Mouse (Mus musculus) lung, postnatal 0 days (tissue): ENCODE measurements at regions not wholly inside any gene's neighbourhood (a gene's known extent, or its start where the extent isn't known, plus 50 kb on each side); places are given as distances from the start of the nearest gene placed in this dataset.

Experiments
- ATAC-seq: fragments of 200-750 bp; cut with Nextera tagmentation; 2 replicates; pipeline ENCODE4 v1.8.0; 2017; ENCODE audit warnings: moderate library complexity
- DNase-seq: peaks from one replicate; pipeline ENCODE4 v3.0.0-alpha.2; 2016; ENCODE audit warnings: low spot score
- H3K27ac ChIP-seq: fragments of 300-500 bp; sonication (generic); 2 replicates; pipeline ENCODE4 v1.5.1; 2014; ENCODE audit warnings: antibody characterized with exemption, mild to moderate bottlenecking, low read length, mixed read lengths
- H3K27me3 ChIP-seq: fragments of 300-500 bp; sonication (generic); replicated peaks from 2 replicates; pipeline ENCODE4 v1.6.1; 2014; ENCODE audit warnings: low read length, mixed read lengths; ENCODE audit not compliant: insufficient read depth
- H3K36me3 ChIP-seq: fragments of 300-500 bp; sonication (generic); 2 replicates; pipeline ENCODE4 v1.6.1; 2014; ENCODE audit warnings: low read length, mixed read lengths; ENCODE audit not compliant: insufficient read depth
- H3K4me1 ChIP-seq: fragments of 300-500 bp; sonication (generic); 2 replicates; pipeline ENCODE4 v1.6.1; 2014; ENCODE audit warnings: antibody characterized with exemption, low read depth, low read length, mixed read lengths; ENCODE audit not compliant: insufficient read depth
- H3K4me2 ChIP-seq: fragments of 300-500 bp; sonication (generic); replicated peaks from 2 replicates; pipeline ENCODE4 v1.6.1; 2014; ENCODE audit warnings: low read depth, mild to moderate bottlenecking, low read length, moderate library complexity, mixed read lengths
- H3K4me3 ChIP-seq: fragments of 300-500 bp; sonication (generic); 2 replicates; pipeline ENCODE4 v1.5.1; 2014; ENCODE audit warnings: low read depth, low read length
- H3K9ac ChIP-seq: fragments of 300-500 bp; sonication (generic); replicated peaks from 2 replicates; pipeline ENCODE4 v1.6.1; 2014; ENCODE audit warnings: low read depth, mild to moderate bottlenecking
- H3K9me3 ChIP-seq: fragments of 300-500 bp; sonication (generic); 2 replicates; pipeline ENCODE4 v1.6.1; 2016; ENCODE audit warnings: low read length, mixed read lengths
- CTCF ChIP-seq: IDR thresholded peaks from 2 replicates; pipeline ENCODE4 v1.5.1; 2016; ENCODE audit warnings: antibody characterized with exemption, mild to moderate bottlenecking
- EP300 ChIP-seq: IDR thresholded peaks from 2 replicates; pipeline ENCODE4 v1.6.1; 2016; ENCODE audit warnings: antibody characterized with exemption, mild to moderate bottlenecking, control low read depth
- WGBS: fragments of 180-500 bp; shearing (Covaris S2); extraction: QIAGEN DNeasy Blood & Tissue Kit; methylation state at CpG from one replicate; pipeline ENCODE4 v1.1.7; 2014; 5-methylcytosine and 5-hydroxymethylcytosine counted together

- no peak for ATAC-seq
Observed at GRCm38 (mm10) chr1:166773114-166773513, 91.5 kb upstream of the Fmo9 start.

GRCm38 (mm10) chr1:166782106-166782505 lies 100.5 kb upstream of the Fmo9 start:
- peak; percentile 19 for DNase-seq

More at GRCm38 (mm10) chr1:166773114-166773513, 91.5 kb upstream of the Fmo9 start:
- H3K4me1 ChIP-seq, result no peaks in the 10 kb centered on the region
- no peaks in the 10 kb centered on the region for H3K9me3 ChIP-seq
- no peaks in the 10 kb centered on the region for H3K36me3 ChIP-seq
- DNase-seq, result no peak
- H3K27ac ChIP-seq, result no peak overlapping the region
- 75% methylated on average over 1 of the region's 1 CpGs for WGBS
- no peak overlapping the region for H3K9ac ChIP-seq
- H3K4me3 ChIP-seq, result no peak overlapping the region
- no peak for TF ChIP-seq CTCF
- TF ChIP-seq EP300, result no peak
- H3K4me2 ChIP-seq, result no peak overlapping the region
- H3K27me3 ChIP-seq, result no peaks in the 10 kb centered on the region

GRCm38 (mm10) chr1:166787945-166788344 lies 106.3 kb upstream of the Fmo9 start:
- Histone ChIP-seq H3K27me3 (no peaks in the 10 kb centered on the region), H3K4me3 (no peak overlapping the region), H3K4me1 (no peaks in the 10 kb centered on the region), H3K4me2 (no peak overlapping the region), H3K27ac (no peak overlapping the region), H3K9ac (no peak overlapping the region), H3K9me3 (no peaks in the 10 kb centered on the region), H3K36me3 (no peaks in the 10 kb centered on the region)
- TF ChIP-seq EP300 (no peak), CTCF (no peak)
- no peak for DNase-seq
- no peak for ATAC-seq
- WGBS, result 44% methylated on average over 1 of the region's 1 CpGs

More at GRCm38 (mm10) chr1:166782106-166782505, 100.5 kb upstream of the Fmo9 start:
- TF ChIP-seq CTCF, result peak; percentile 63
- no peak for TF ChIP-seq EP300
- WGBS, result 24% methylated on average over 1 of the region's 1 CpGs
- ATAC-seq, result no peak
- no peak overlapping the region for H3K9ac ChIP-seq
- no peaks in the 10 kb centered on the region for H3K27me3 ChIP-seq
- H3K36me3 ChIP-seq, result no peaks in the 10 kb centered on the region
- no peak overlapping the region for H3K27ac ChIP-seq
- H3K9me3 ChIP-seq, result no peaks in the 10 kb centered on the region
- H3K4me2 ChIP-seq, result no peak overlapping the region
- no peak overlapping the region for H3K4me3 ChIP-seq
- no peaks in the 10 kb centered on the region for H3K4me1 ChIP-seq

- TF ChIP-seq EP300, result no peak
- no peak for TF ChIP-seq CTCF
- H3K27me3 ChIP-seq, result no peaks in the 10 kb centered on the region
- H3K4me1 ChIP-seq, result no peaks in the 10 kb centered on the region
- H3K9me3 ChIP-seq, result no peaks in the 10 kb centered on the region
- 66% methylated on average over 1 of the region's 1 CpGs for WGBS
- H3K9ac ChIP-seq, result no peak overlapping the region
- no peak overlapping the region for H3K4me2 ChIP-seq
- H3K4me3 ChIP-seq, result no peak overlapping the region
- H3K27ac ChIP-seq, result no peak overlapping the region
- no peaks in the 10 kb centered on the region for H3K36me3 ChIP-seq
- ATAC-seq (no peak), DNase-seq (no peak)
Observed at GRCm38 (mm10) chr1:166788824-166789399, 107.3 kb upstream of the Fmo9 start.

- no peaks in the 10 kb centered on the region for H3K4me1 ChIP-seq
- H3K27ac ChIP-seq, result no peak overlapping the region
- H3K27me3 ChIP-seq, result no peaks in the 10 kb centered on the region
- DNase-seq (no peak), ATAC-seq (no peak)
- H3K9ac ChIP-seq, result no peak overlapping the region
- TF ChIP-seq EP300 (no peak), CTCF (no peak)
- no peaks in the 10 kb centered on the region for H3K9me3 ChIP-seq
- no peaks in the 10 kb centered on the region for H3K36me3 ChIP-seq
- 59% methylated on average over 6 of the region's 6 CpGs for WGBS
- H3K4me3 ChIP-seq, result no peak overlapping the region
- no peak overlapping the region for H3K4me2 ChIP-seq
Observed at GRCm38 (mm10) chr1:166793052-166793716, 111.5 kb upstream of the Fmo9 start.

GRCm38 (mm10) chr1:166793717-166794081 lies 112.1 kb upstream of the Fmo9 start:
- Histone ChIP-seq H3K4me3 (no peak overlapping the region), H3K27me3 (no peaks in the 10 kb centered on the region), H3K9me3 (no peaks in the 10 kb centered on the region), H3K4me2 (no peak overlapping the region), H3K9ac (no peak overlapping the region), H3K4me1 (no peaks in the 10 kb centered on the region), H3K36me3 (no peaks in the 10 kb centered on the region), H3K27ac (no peak overlapping the region)
- ATAC-seq, result no peak
- no peak for TF ChIP-seq EP300
- no peak for TF ChIP-seq CTCF
- 50% methylated on average over 1 of the region's 1 CpGs for WGBS
- DNase-seq, result no peak
